Mouse (Mus musculus): ENCODE data around the gene Sec63.

GRCm38 (mm10) chr10:42763246-42763645 lies 1.9 kb downstream of the Sec63 start:
- TF ChIP-seq CTCF (IDR thresholded peaks at IDR 0.05; ENCODE audit: borderline replicate concordance, insufficient read depth, low read depth, low read length): no peak
- no peak for TF ChIP-seq POLR2A (IDR thresholded peaks at IDR 0.05; ENCODE audit: borderline replicate concordance, insufficient read depth, low read length)

Measured in cerebellum, adult 2 months (tissue).